Mouse (Mus musculus) myocyte (in vitro differentiated cells): ENCODE measurements around the gene Igsf3. TPM values are rescaled to one million over a fixed set of nuclear protein-coding genes. Genes with fewer than 3 reads are reported as not detected.

Source experiments
- H3K27me3 ChIP-seq: one replicate; pipeline ENCODE4 v1.6.1; 2011; ENCODE audit not compliant: control insufficient read depth, insufficient read depth, insufficient read length
- H3K36me3 ChIP-seq: one replicate; pipeline ENCODE4 v1.6.1; 2011; ENCODE audit not compliant: control insufficient read depth, insufficient read depth
- H3K4me2 ChIP-seq: one replicate; pipeline ENCODE4 v1.6.1; 2011; ENCODE audit warnings: low read depth, control low read depth
- H3K4me3 ChIP-seq: one replicate; pipeline ENCODE4 v1.5.1; 2011; ENCODE audit warnings: mild to moderate bottlenecking, control low read depth, moderate library complexity
- H3K79me2 ChIP-seq: one replicate; pipeline ENCODE4 v1.6.1; 2011; ENCODE audit not compliant: control insufficient read depth, insufficient read depth
- H3ac ChIP-seq: one replicate; pipeline ENCODE4 v1.6.1; 2011; ENCODE audit not compliant: control insufficient read depth, insufficient read length
- CEBPB ChIP-seq: IDR thresholded peaks from 2 replicates; pipeline ENCODE4 v1.6.1; 2011; ENCODE audit warnings: mild to moderate bottlenecking, moderate library complexity; ENCODE audit not compliant: poor library complexity, insufficient read depth, severe bottlenecking
- E2F4 ChIP-seq: IDR thresholded peaks from one replicate; pipeline ENCODE4 v1.6.1; 2011; ENCODE audit warnings: mild to moderate bottlenecking, control low read depth, moderate library complexity; ENCODE audit not compliant: insufficient read depth
- MAX ChIP-seq: IDR thresholded peaks from one replicate; pipeline ENCODE4 v1.6.1; 2011; ENCODE audit warnings: low read depth, mild to moderate bottlenecking, control low read depth
- MYOD1 ChIP-seq, 3 experiments: IDR thresholded peaks; one replicate each; pipeline ENCODE4 v1.6.1; 2011; ENCODE audit warnings: control low read depth in 2 of 3, low read depth in 2 of 3, mild to moderate bottlenecking in 2 of 3, moderate library complexity in 1 of 3; ENCODE audit not compliant: insufficient read length in 2 of 3, control insufficient read depth in 1 of 3
- MYOG ChIP-seq, 3 experiments: IDR thresholded peaks; one replicate each; pipeline ENCODE4 v1.6.1; 2011; ENCODE audit warnings: control low read depth in 2 of 3, low read depth in 2 of 3, mild to moderate bottlenecking in 2 of 3; ENCODE audit not compliant: insufficient read length in 2 of 3, control insufficient read depth in 1 of 3, insufficient read depth in 1 of 3
- POLR2A ChIP-seq: IDR thresholded peaks from one replicate; pipeline ENCODE4 v1.6.1; 2011; ENCODE audit warnings: low read depth, mild to moderate bottlenecking, control low read depth, moderate library complexity; ENCODE audit not compliant: insufficient read length
- POLR2AphosphoS2 ChIP-seq: IDR thresholded peaks from one replicate; pipeline ENCODE4 v1.6.1; 2011; ENCODE audit warnings: low read depth, control low read depth; ENCODE audit not compliant: insufficient read length
- REST ChIP-seq: IDR thresholded peaks from one replicate; pipeline ENCODE4 v1.6.1; 2011; ENCODE audit warnings: mild to moderate bottlenecking, control low read depth, moderate library complexity; ENCODE audit not compliant: insufficient read depth, insufficient read length
- SRF ChIP-seq: IDR thresholded peaks from one replicate; pipeline ENCODE4 v1.6.1; 2011; ENCODE audit warnings: low read depth; ENCODE audit not compliant: control insufficient read depth, insufficient read length
- TCF12 ChIP-seq: IDR thresholded peaks from one replicate; pipeline ENCODE4 v1.6.1; 2011; ENCODE audit warnings: mild to moderate bottlenecking, control low read depth; ENCODE audit not compliant: poor library complexity, insufficient read depth, severe bottlenecking
- TCF3 ChIP-seq: IDR thresholded peaks from one replicate; pipeline ENCODE4 v1.6.1; 2011; ENCODE audit warnings: low read depth, control low read depth; ENCODE audit not compliant: insufficient read length
- USF1 ChIP-seq: IDR thresholded peaks from one replicate; pipeline ENCODE4 v1.6.1; 2011; ENCODE audit warnings: low read depth, mild to moderate bottlenecking, control low read depth, moderate library complexity
- polyA plus RNA-seq: library from polyadenylated mRNA; unstranded; fragments of >200 nt; fragmentation: generic; extraction: Trizol; gene quantifications from one replicate; pipeline ENCODE4 v1.2.1, GENCODE M21; 2012; ENCODE audit warnings: missing spikeins

Gene Igsf3
- polyA plus RNA-seq, 1 experiment: 8.9 TPM

GRCm38 (mm10) chr3:101365081-101365612 lies 11.7 kb upstream of the Igsf3 start:
- Histone ChIP-seq H3K4me3 (no peak overlapping the region), H3K36me3 (no peaks in the 10 kb centered on the region), H3K79me2 (no peaks in the 10 kb centered on the region), H3ac (no peak overlapping the region), H3K27me3 (no peaks in the 10 kb centered on the region), H3K4me2 (no peak overlapping the region)
- TF ChIP-seq TCF12: no peak
- no peak for TF ChIP-seq E2F4
- TF ChIP-seq TCF3: no peak
- no peak for TF ChIP-seq POLR2AphosphoS2
- TF ChIP-seq MAX: no peak
- no peak for TF ChIP-seq CEBPB
- no peak for TF ChIP-seq MYOD1 (IDR thresholded peaks at IDR 0.05; ENCODE audit: control insufficient read depth in 1 of 3, insufficient read length in 2 of 3, low read depth in 2 of 3)
- no peak for TF ChIP-seq SRF

- no peak overlapping the region for H3K4me2 ChIP-seq
- TF ChIP-seq MYOG (IDR thresholded peaks at IDR 0.05; ENCODE audit: control insufficient read depth in 1 of 3, insufficient read depth in 1 of 3, insufficient read length in 2 of 3, low read depth in 2 of 3) (peak in 1 of 3 experiments; percentile 65), CEBPB (no peak), MYOD1 (IDR thresholded peaks at IDR 0.05; ENCODE audit: control insufficient read depth in 1 of 3, insufficient read length in 2 of 3, low read depth in 2 of 3) (peak in 2 of 3 experiments; percentile 38 to 52)
Measured at GRCm38 (mm10) chr3:101365911-101366310, 11.0 kb upstream of the Igsf3 start.

GRCm38 (mm10) chr3:101367372-101367771 lies 9.5 kb upstream of the Igsf3 start:
- H3K79me2 ChIP-seq: no peaks in the 10 kb centered on the region
- no peak overlapping the region for H3K4me2 ChIP-seq
- TF ChIP-seq E2F4 (no peak), TCF12 (no peak), USF1 (no peak), MYOG (IDR thresholded peaks at IDR 0.05; ENCODE audit: control insufficient read depth in 1 of 3, insufficient read depth in 1 of 3, insufficient read length in 2 of 3, low read depth in 2 of 3) (no peak), SRF (no peak), REST (no peak)
- no peak overlapping the region for H3ac ChIP-seq
- H3K27me3 ChIP-seq: no peaks in the 10 kb centered on the region
- no peaks in the 10 kb centered on the region for H3K36me3 ChIP-seq
- no peak overlapping the region for H3K4me3 ChIP-seq

More at GRCm38 (mm10) chr3:101365911-101366310, 11.0 kb upstream of the Igsf3 start:
- no peaks in the 10 kb centered on the region for H3K27me3 ChIP-seq
- no peaks in the 10 kb centered on the region for H3K79me2 ChIP-seq
- no peaks in the 10 kb centered on the region for H3K36me3 ChIP-seq
- H3ac ChIP-seq: no peak overlapping the region
- H3K4me3 ChIP-seq: no peak overlapping the region

GRCm38 (mm10) chr3:101369301-101369881 lies 7.5 kb upstream of the Igsf3 start:
- Histone ChIP-seq H3K27me3 (no peaks in the 10 kb centered on the region), H3K4me2 (peak overlapping the region; percentile 49), H3K4me3 (no peak overlapping the region), H3ac (no peak overlapping the region), H3K79me2 (no peaks in the 10 kb centered on the region), H3K36me3 (no peaks in the 10 kb centered on the region)
- TF ChIP-seq CEBPB (no peak), MYOG (IDR thresholded peaks at IDR 0.05; ENCODE audit: control insufficient read depth in 1 of 3, insufficient read depth in 1 of 3, insufficient read length in 2 of 3, low read depth in 2 of 3) (no peak), POLR2A (no peak), REST (no peak), POLR2AphosphoS2 (no peak), SRF (no peak), USF1 (no peak), TCF3 (no peak), TCF12 (no peak), E2F4 (no peak), MAX (no peak)

GRCm38 (mm10) chr3:101372345-101372980 lies 4.4 kb upstream of the Igsf3 start:
- H3K4me2 ChIP-seq: no peak overlapping the region
- no peaks in the 10 kb centered on the region for H3K27me3 ChIP-seq
- H3K79me2 ChIP-seq: no peaks in the 10 kb centered on the region
- no peak for TF ChIP-seq CEBPB
- no peak for TF ChIP-seq USF1
- TF ChIP-seq MYOG (IDR thresholded peaks at IDR 0.05; ENCODE audit: control insufficient read depth in 1 of 3, insufficient read depth in 1 of 3, insufficient read length in 2 of 3, low read depth in 2 of 3): no peak
- TF ChIP-seq REST: no peak
- no peak for TF ChIP-seq MYOD1 (IDR thresholded peaks at IDR 0.05; ENCODE audit: control insufficient read depth in 1 of 3, insufficient read length in 2 of 3, low read depth in 2 of 3)
- TF ChIP-seq E2F4: no peak
- TF ChIP-seq POLR2AphosphoS2: no peak
- TF ChIP-seq TCF12: no peak
- TF ChIP-seq POLR2A: no peak
- TF ChIP-seq MAX: no peak
- no peak for TF ChIP-seq TCF3
- TF ChIP-seq SRF: no peak
- no peaks in the 10 kb centered on the region for H3K36me3 ChIP-seq
- no peak overlapping the region for H3ac ChIP-seq
- no peak overlapping the region for H3K4me3 ChIP-seq
